Mouse (Mus musculus) neutrophil, adult 5-6 weeks (primary cell): Measurements from ENCODE around the gene Cabp7. TPM values are rescaled to one million over a fixed set of nuclear protein-coding genes. Genes with fewer than 3 reads are reported as not detected.

Experiments used
- ATAC-seq: fragments of 151-379, 151-347 bp; 2 replicates; pipeline ENCODE4 v1.8.0; 2017; ENCODE audit warnings: mild to moderate bottlenecking, moderate TSS enrichment; ENCODE audit not compliant: insufficient number of reproducible peaks, poor library complexity, low FRiP score, severe bottlenecking; ENCODE audit errors: extremely low read depth
- total RNA-seq: library from RNA; stranded (forward); fragments of 200-1000 nt; gene quantifications from 2 replicates; pipeline ENCODE4 v1.2.3, GENCODE M21; 2017

Cabp7 gene
- total RNA-seq: 0.12 TPM in 1 of 2 replicates, not detected in the other

GRCm38 (mm10) chr11:4746733-4747132 is at the start of gene Cabp7:
Gene Cabp7 (minus strand): TSS chr11:4746778.
- ATAC-seq: no peak

GRCm38 (mm10) chr11:4793006-4793405 is 46.4 kb upstream of the Cabp7 start:
- ATAC-seq: no peak

- no peak for ATAC-seq
Measured at GRCm38 (mm10) chr11:4791549-4791948, 45.0 kb upstream of the Cabp7 start.

- no peak for ATAC-seq
Measured at GRCm38 (mm10) chr11:4789691-4790090, 43.1 kb upstream of the Cabp7 start.

GRCm38 (mm10) chr11:4784629-4785142 is 38.1 kb upstream of the Cabp7 start:
- no peak for ATAC-seq

- ATAC-seq: no peak
Measured at GRCm38 (mm10) chr11:4783116-4783515, 36.5 kb upstream of the Cabp7 start.

GRCm38 (mm10) chr11:4780927-4781326 is 34.3 kb upstream of the Cabp7 start:
- ATAC-seq: no peak

- no peak; the same call in 1 of the 2 replicates for ATAC-seq
Measured at GRCm38 (mm10) chr11:4772925-4773324, 26.3 kb upstream of the Cabp7 start.

GRCm38 (mm10) chr11:4771756-4772155 is 25.2 kb upstream of the Cabp7 start:
- no peak for ATAC-seq

GRCm38 (mm10) chr11:4769881-4770280 is 23.3 kb upstream of the Cabp7 start:
- ATAC-seq: no peak

- ATAC-seq: no peak
Measured at GRCm38 (mm10) chr11:4769293-4769692, 22.7 kb upstream of the Cabp7 start.

GRCm38 (mm10) chr11:4768399-4768798 is 21.8 kb upstream of the Cabp7 start:
- ATAC-seq: no peak

- ATAC-seq: no peak
Measured at GRCm38 (mm10) chr11:4764476-4764875, 17.9 kb upstream of the Cabp7 start.

- no peak for ATAC-seq
Measured at GRCm38 (mm10) chr11:4763631-4764030, 17.1 kb upstream of the Cabp7 start.

- no peak for ATAC-seq
Measured at GRCm38 (mm10) chr11:4762511-4762910, 15.9 kb upstream of the Cabp7 start.

- no peak for ATAC-seq
Measured at GRCm38 (mm10) chr11:4761991-4762390, 15.4 kb upstream of the Cabp7 start.

GRCm38 (mm10) chr11:4760438-4760837 is 13.9 kb upstream of the Cabp7 start:
- ATAC-seq: no peak

GRCm38 (mm10) chr11:4757789-4758158 is 11.2 kb upstream of the Cabp7 start:
- ATAC-seq: no peak

GRCm38 (mm10) chr11:4756984-4757788 is 10.6 kb upstream of the Cabp7 start:
- no peak for ATAC-seq

GRCm38 (mm10) chr11:4756460-4756859 is 9.9 kb upstream of the Cabp7 start:
- no peak for ATAC-seq

- ATAC-seq: no peak
Measured at GRCm38 (mm10) chr11:4754867-4755266, 8.3 kb upstream of the Cabp7 start.
